Mouse (Mus musculus) forebrain, embryonic 13.5 days (tissue): Measurements from ENCODE around the gene Fhit. TPM values are rescaled to one million over a fixed set of nuclear protein-coding genes. Genes with fewer than 3 reads are reported as not detected.

Experiments used
- ATAC-seq: fragments of 200-750 bp; cut with Nextera tagmentation; 2 replicates; pipeline ENCODE4 v1.8.0; 2017
- H3K27ac ChIP-seq: fragments of 300-500 bp; sonication (generic); 2 replicates; pipeline ENCODE4 v1.5.1; 2015; ENCODE audit warnings: inconsistent platforms, mild to moderate bottlenecking, moderate library complexity
- H3K27me3 ChIP-seq: fragments of 300-500 bp; sonication (generic); 2 replicates; pipeline ENCODE4 v1.6.1; 2015; ENCODE audit warnings: mild to moderate bottlenecking, inconsistent platforms
- H3K36me3 ChIP-seq: fragments of 300-500 bp; sonication (generic); 2 replicates; pipeline ENCODE4 v1.6.1; 2015; ENCODE audit warnings: mild to moderate bottlenecking, inconsistent platforms; ENCODE audit not compliant: poor library complexity, severe bottlenecking
- H3K4me1 ChIP-seq: fragments of 300-500 bp; sonication (generic); 2 replicates; pipeline ENCODE4 v1.6.1; 2015; ENCODE audit warnings: inconsistent platforms
- H3K4me2 ChIP-seq: fragments of 300-500 bp; sonication (generic); 2 replicates; pipeline ENCODE4 v1.6.1; 2015; ENCODE audit warnings: inconsistent platforms, mild to moderate bottlenecking, moderate library complexity
- H3K4me3 ChIP-seq: fragments of 300-500 bp; sonication (generic); 2 replicates; pipeline ENCODE4 v1.5.1; 2015; ENCODE audit warnings: mild to moderate bottlenecking, inconsistent platforms
- H3K9ac ChIP-seq: fragments of 300-500 bp; sonication (generic); 2 replicates; pipeline ENCODE4 v1.6.1; 2015; ENCODE audit warnings: mild to moderate bottlenecking, inconsistent platforms
- H3K9me3 ChIP-seq: fragments of 300-500 bp; sonication (generic); replicated peaks from 2 replicates; pipeline ENCODE4 v1.6.1; 2016; ENCODE audit warnings: inconsistent platforms
- WGBS: fragments of 180-500 bp; shearing (Covaris S2); methylation state at CpG from one replicate; pipeline ENCODE4 v1.1.7; 2015; 5-methylcytosine and 5-hydroxymethylcytosine counted together
- polyA plus RNA-seq: library from polyadenylated mRNA; unstranded; fragments of >200 nt; fragmentation: Nextera tagmentation; extraction: Ambion mirVana; gene quantifications from 2 replicates; pipeline ENCODE4 v1.2.1, GENCODE M21; 2015

Fhit gene
- polyA plus RNA-seq, 1 experiment from 2014 or later, result 6.2 TPM

GRCm38 (mm10) chr14:9623219-9624043, 1538.4 kb downstream of the Fhit start:
- Histone ChIP-seq H3K4me1 (peaks cover 13% of the 10 kb centered on the region), H3K4me2 (no peak overlapping the region), H3K9me3 (no peaks in the 10 kb centered on the region), H3K27ac (no peak overlapping the region), H3K36me3 (no peaks in the 10 kb centered on the region), H3K4me3 (no peak overlapping the region), H3K27me3 (0 out of 2 replicates have a peak, but pooled peaks cover 2% of the 10 kb centered on the region), H3K9ac (no peak overlapping the region)
- 17% methylated on average over 6 of the region's 6 CpGs for WGBS
- ATAC-seq, result peak; percentile 48; the same call in 1 of the 2 replicates

- 17% methylated on average over 3 of the region's 3 CpGs for WGBS
- Histone ChIP-seq H3K4me1 (peaks cover 13% of the 10 kb centered on the region), H3K27me3 (0 out of 2 replicates have a peak, but pooled peaks cover 2% of the 10 kb centered on the region), H3K4me3 (no peak overlapping the region), H3K9me3 (no peaks in the 10 kb centered on the region), H3K9ac (no peak overlapping the region), H3K4me2 (no peak overlapping the region), H3K27ac (no peak overlapping the region), H3K36me3 (no peaks in the 10 kb centered on the region)
- no peak for ATAC-seq
Observed at GRCm38 (mm10) chr14:9620902-9621540, 1540.8 kb downstream of the Fhit start.

- no peak overlapping the region for H3K4me3 ChIP-seq
- no peak overlapping the region for H3K27ac ChIP-seq
- WGBS, result 76% methylated on average over 1 of the region's 1 CpGs
- H3K9me3 ChIP-seq, result no peaks in the 10 kb centered on the region
- H3K9ac ChIP-seq, result no peak overlapping the region
- H3K4me1 ChIP-seq, result peaks cover 13% of the 10 kb centered on the region
- H3K4me2 ChIP-seq, result no peak overlapping the region
- no peaks in the 10 kb centered on the region for H3K36me3 ChIP-seq
- no peak for ATAC-seq
- H3K27me3 ChIP-seq, result no peaks in the 10 kb centered on the region
Observed at GRCm38 (mm10) chr14:9619840-9620239, 1542.0 kb downstream of the Fhit start.

- H3K4me3 ChIP-seq, result no peak overlapping the region
- H3K9me3 ChIP-seq, result no peaks in the 10 kb centered on the region
- WGBS, result 93% methylated on average over 3 of the region's 3 CpGs
- no peaks in the 10 kb centered on the region for H3K36me3 ChIP-seq
- no peak overlapping the region for H3K27ac ChIP-seq
- H3K4me1 ChIP-seq, result no peaks in the 10 kb centered on the region
- no peak for ATAC-seq
- H3K4me2 ChIP-seq, result no peak overlapping the region
- H3K27me3 ChIP-seq, result no peaks in the 10 kb centered on the region
- no peak overlapping the region for H3K9ac ChIP-seq
Observed at GRCm38 (mm10) chr14:9613126-9613525, 1548.7 kb downstream of the Fhit start.

- Histone ChIP-seq H3K9ac (no peak overlapping the region), H3K4me3 (no peak overlapping the region), H3K27me3 (peaks cover 8% of the 10 kb centered on the region; the same call in 1 of the 2 replicates), H3K4me1 (peaks cover 6% of the 10 kb centered on the region; the same call in 1 of the 2 replicates), H3K9me3 (no peaks in the 10 kb centered on the region), H3K27ac (no peak overlapping the region), H3K4me2 (no peak overlapping the region), H3K36me3 (no peaks in the 10 kb centered on the region)
- no peak for ATAC-seq
- 89% methylated on average over 7 of the region's 7 CpGs for WGBS
Observed at GRCm38 (mm10) chr14:9609120-9609519, 1552.7 kb downstream of the Fhit start.

- H3K9ac ChIP-seq, result no peak overlapping the region
- peaks cover 6% of the 10 kb centered on the region; the same call in 1 of the 2 replicates for H3K4me1 ChIP-seq
- no peak overlapping the region for H3K27ac ChIP-seq
- H3K36me3 ChIP-seq, result no peaks in the 10 kb centered on the region
- WGBS, result 65% methylated on average over 12 of the region's 12 CpGs
- H3K9me3 ChIP-seq, result no peaks in the 10 kb centered on the region
- ATAC-seq, result peak; percentile 74
- H3K4me2 ChIP-seq, result 0 out of 2 replicates have a peak overlapping the region, but pooled peaks have one; percentile 2
- no peak overlapping the region for H3K4me3 ChIP-seq
- H3K27me3 ChIP-seq, result peaks cover 12% of the 10 kb centered on the region; the same call in 1 of the 2 replicates
Observed at GRCm38 (mm10) chr14:9606584-9607377, 1555.1 kb downstream of the Fhit start.

GRCm38 (mm10) chr14:9600271-9600670, 1561.6 kb downstream of the Fhit start:
- Histone ChIP-seq H3K9ac (no peak overlapping the region), H3K4me1 (peaks cover 13% of the 10 kb centered on the region; the same call in 1 of the 2 replicates), H3K4me2 (no peak overlapping the region), H3K4me3 (no peak overlapping the region), H3K36me3 (no peaks in the 10 kb centered on the region), H3K27ac (no peak overlapping the region), H3K27me3 (peaks cover 12% of the 10 kb centered on the region; the same call in 1 of the 2 replicates), H3K9me3 (no peaks in the 10 kb centered on the region)
- ATAC-seq, result peak; percentile 60

- H3K4me1 ChIP-seq, result peaks cover 13% of the 10 kb centered on the region; the same call in 1 of the 2 replicates
- no peak overlapping the region for H3K4me2 ChIP-seq
- H3K27ac ChIP-seq, result no peak overlapping the region
- no peak overlapping the region for H3K4me3 ChIP-seq
- no peaks in the 10 kb centered on the region for H3K9me3 ChIP-seq
- no peak overlapping the region for H3K9ac ChIP-seq
- H3K27me3 ChIP-seq, result peaks cover 4% of the 10 kb centered on the region; the same call in 1 of the 2 replicates
- 7% methylated on average over 5 of the region's 5 CpGs for WGBS
- ATAC-seq, result peak; percentile 63; the same call in 1 of the 2 replicates
- no peaks in the 10 kb centered on the region for H3K36me3 ChIP-seq
Observed at GRCm38 (mm10) chr14:9597460-9597977, 1564.3 kb downstream of the Fhit start.

- 89% methylated on average over 1 of the region's 1 CpGs for WGBS
- Histone ChIP-seq H3K27ac (no peak overlapping the region), H3K36me3 (no peaks in the 10 kb centered on the region), H3K4me1 (no peaks in the 10 kb centered on the region), H3K9ac (no peak overlapping the region), H3K9me3 (no peaks in the 10 kb centered on the region), H3K27me3 (0 out of 2 replicates have a peak, but pooled peaks cover 3% of the 10 kb centered on the region), H3K4me3 (no peak overlapping the region), H3K4me2 (no peak overlapping the region)
- no peak for ATAC-seq
Observed at GRCm38 (mm10) chr14:9589121-9589520, 1572.7 kb downstream of the Fhit start.

GRCm38 (mm10) chr14:9587900-9588299, 1573.9 kb downstream of the Fhit start:
- H3K4me1 ChIP-seq, result no peaks in the 10 kb centered on the region
- H3K9ac ChIP-seq, result no peak overlapping the region
- WGBS, result 73% methylated on average over 4 of the region's 4 CpGs
- no peaks in the 10 kb centered on the region for H3K9me3 ChIP-seq
- H3K36me3 ChIP-seq, result no peaks in the 10 kb centered on the region
- no peak overlapping the region for H3K4me3 ChIP-seq
- H3K27ac ChIP-seq, result no peak overlapping the region
- no peak overlapping the region for H3K4me2 ChIP-seq
- no peak for ATAC-seq
- H3K27me3 ChIP-seq, result 0 out of 2 replicates have a peak, but pooled peaks cover 3% of the 10 kb centered on the region

GRCm38 (mm10) chr14:9583227-9584155, 1578.3 kb downstream of the Fhit start:
- H3K4me2 ChIP-seq, result no peak overlapping the region
- 72% methylated on average over 8 of the region's 8 CpGs for WGBS

More at GRCm38 (mm10) chr14:9583227-9584155, 1578.3 kb downstream of the Fhit start:
- Histone ChIP-seq H3K4me1 (no peaks in the 10 kb centered on the region), H3K27ac (no peak overlapping the region), H3K9me3 (no peaks in the 10 kb centered on the region), H3K4me3 (no peak overlapping the region), H3K36me3 (no peaks in the 10 kb centered on the region), H3K27me3 (0 out of 2 replicates have a peak, but pooled peaks cover 3% of the 10 kb centered on the region), H3K9ac (no peak overlapping the region)
- ATAC-seq, result no peak
